Mouse (Mus musculus) kidney, adult 2 months (tissue): Measurements from ENCODE around the gene Csrnp2.

ENCODE experiments used
- CTCF ChIP-seq: fragments of 200-500 bp; conservative IDR thresholded peaks from 2 replicates; pipeline ENCODE4 v1.5.1; 2011; ENCODE audit warnings: low read depth, mild to moderate bottlenecking, control low read depth, low read length, moderate library complexity, mixed read lengths; ENCODE audit not compliant: insufficient read depth, insufficient read length
- POLR2A ChIP-seq: fragments of 200-500 bp; IDR thresholded peaks from one replicate; pipeline ENCODE4 v1.6.1; 2011; ENCODE audit warnings: low read depth, low read length, control low read depth

- TF ChIP-seq CTCF (no peak), POLR2A (no peak)
These were observed 38.8 kb downstream of the Csrnp2 start for GRCm38 (mm10) chr15:100456356-100456991.
